Mouse (Mus musculus) heart, adult 8-10 months (tissue): Measurements from ENCODE around the gene C8a. TPM values are rescaled to one million over a fixed set of nuclear protein-coding genes. Genes with fewer than 3 reads are reported as not detected.

Experiments
- DNase-seq: peaks from one replicate; pipeline ENCODE4 v3.0.0; 2022; ENCODE audit warnings: low spot score
- total RNA-seq, 4 experiments: library from RNA; stranded (reverse); gene quantifications; 2 replicates each; pipeline ENCODE4 v1.2.4; 2022

Gene C8a
- total RNA-seq: not detected

DNA sequence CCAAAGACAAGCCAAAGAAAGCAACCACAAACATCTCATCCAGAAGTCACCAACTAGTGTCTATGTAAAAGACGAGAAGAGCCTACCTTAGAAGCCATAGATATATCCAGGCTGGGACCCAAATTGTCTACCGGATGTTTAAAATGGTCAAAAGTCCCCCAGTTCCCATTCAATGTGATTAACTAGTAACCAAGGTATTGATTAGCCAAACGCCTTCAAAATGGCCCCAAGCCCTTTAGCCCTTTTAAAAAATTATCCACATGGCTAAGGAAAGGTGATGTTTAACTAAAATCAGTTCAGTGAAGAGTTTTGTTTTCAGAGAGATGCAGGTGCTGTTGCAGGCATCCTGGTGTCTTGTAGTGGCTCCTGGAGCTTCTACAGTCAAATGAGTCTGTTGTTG is at the start of gene C8a:
Gene C8a, minus strand, starts transcription at position 76 of the 400 bp plus-strand sequence.
- DNase-seq: no peak

GRCm38 (mm10) chr4:104925383-104925782 is 49.2 kb upstream of the C8a start:
- no peak for DNase-seq

DNA sequence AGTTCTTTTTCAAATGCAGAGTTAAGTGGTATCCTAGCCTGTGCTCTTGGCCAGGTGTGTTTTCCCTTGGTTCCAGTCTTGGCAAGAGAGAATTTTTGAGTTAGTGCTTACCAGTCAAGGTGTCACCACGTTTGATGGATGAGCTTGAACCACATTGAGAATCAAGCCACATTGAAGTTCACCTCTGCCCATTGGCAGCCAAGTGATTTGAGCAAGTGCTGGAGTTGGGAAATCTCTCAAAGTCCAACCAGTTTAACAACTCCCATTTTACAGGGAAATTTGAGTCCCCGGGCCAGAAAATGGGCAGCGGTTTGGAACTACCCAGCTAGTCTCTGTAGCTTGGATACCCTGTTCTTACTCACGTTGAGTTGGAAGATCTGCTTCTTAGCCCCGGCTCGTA is 41.8 kb upstream of the C8a start:
- no peak for DNase-seq

- no peak for DNase-seq
Measured at GRCm38 (mm10) chr4:104914711-104915247, 38.6 kb upstream of the C8a start.

- DNase-seq: no peak
Measured at GRCm38 (mm10) chr4:104913291-104914129, 37.3 kb upstream of the C8a start, which contains the start of gene Fyb2. TSS of gene Fyb2 (plus strand) at chr4:104913456.

DNA sequence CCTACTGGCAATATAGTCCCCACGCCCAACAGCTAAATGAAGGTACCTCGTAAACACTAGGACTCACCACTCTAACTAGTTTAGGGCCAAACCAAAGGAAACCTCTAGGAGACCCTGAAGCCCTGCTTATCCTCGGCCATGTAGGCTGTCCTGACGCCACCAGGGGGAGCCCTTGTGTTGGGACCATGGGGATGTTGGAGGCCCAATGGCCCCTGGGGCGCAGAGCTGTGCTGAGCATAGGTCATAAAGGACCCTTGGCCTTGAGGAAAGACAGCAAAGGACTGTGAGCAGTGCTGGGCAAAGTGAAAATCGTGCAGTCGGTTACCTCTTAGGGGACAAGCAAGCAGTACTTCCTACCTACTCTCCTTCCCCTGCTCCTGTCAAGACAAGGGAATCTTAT is 35.5 kb upstream of the C8a start:
- DNase-seq: peak; percentile 31

DNA sequence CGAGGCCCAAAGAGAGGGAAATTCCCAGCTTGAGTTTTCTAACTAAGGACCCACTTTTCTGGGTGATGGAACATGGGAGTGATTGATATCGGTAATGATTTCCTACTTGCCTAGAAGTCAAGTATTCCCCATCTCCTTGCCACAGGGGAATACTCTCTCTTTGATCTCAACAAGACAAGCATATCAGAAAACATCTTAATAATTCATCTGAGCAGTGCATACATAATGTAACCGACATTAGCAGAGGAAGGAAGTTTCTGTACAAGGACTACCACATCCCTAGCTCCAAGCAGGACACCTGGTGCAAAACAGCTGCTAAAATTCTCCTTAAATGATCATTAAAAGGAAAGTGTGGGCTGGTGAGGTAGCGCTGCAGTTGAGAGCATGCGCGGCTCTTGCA is 28.9 kb upstream of the C8a start:
- DNase-seq: no peak

DNA sequence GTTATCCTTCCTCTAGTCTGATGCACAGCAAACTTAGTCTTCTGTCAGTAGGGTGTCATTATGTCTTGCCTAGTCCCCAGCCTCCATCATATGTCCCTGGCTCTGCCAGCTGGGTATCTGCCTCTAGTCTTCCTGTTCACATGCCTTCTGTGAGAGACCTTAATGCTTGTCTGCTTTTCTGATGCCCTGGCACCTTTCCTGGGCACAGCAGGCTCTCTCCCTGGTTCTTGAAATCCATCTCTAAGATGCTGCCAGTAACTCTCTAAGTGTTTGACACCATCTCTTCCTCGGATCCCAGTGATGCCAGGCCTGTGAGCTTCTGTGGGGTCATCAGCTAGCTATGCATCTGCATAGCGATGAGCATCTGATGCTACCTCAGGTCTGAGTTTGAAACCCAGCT is 26.6 kb upstream of the C8a start:
- no peak for DNase-seq

DNA sequence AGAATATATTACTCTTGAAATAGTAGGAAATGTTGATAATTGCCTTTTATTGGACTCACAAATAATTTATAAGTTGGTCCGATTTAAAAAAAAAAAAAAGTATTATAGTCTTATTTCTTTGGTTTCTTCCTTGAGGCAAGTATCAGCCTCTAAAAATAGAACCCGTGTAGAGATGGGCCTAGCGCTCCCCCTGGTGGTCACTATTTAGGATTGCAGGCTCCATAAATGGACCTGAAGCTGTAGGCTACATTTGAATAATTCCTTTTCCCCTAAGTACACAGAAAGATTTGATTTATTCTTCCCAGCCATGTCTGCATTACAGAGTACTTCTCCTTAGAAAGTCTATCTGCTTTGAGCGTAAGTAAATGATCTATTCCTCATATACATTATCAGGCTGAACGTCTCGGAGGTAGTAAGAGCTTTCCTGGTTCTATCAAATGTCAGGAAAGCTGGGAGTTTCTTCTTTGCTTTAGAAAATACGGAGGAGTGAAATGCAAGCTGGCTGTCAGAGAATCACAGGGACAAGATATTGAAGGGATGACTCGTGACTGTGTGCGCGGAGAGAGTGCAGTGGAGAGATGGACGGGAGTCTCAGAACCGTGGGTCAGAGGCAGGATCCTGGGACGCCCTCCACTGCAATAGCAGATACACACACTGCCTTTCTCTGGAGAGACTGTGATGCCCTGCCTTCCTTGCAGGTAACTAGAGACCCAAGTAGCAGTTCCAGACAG is 18.0 kb upstream of the C8a start:
- peak; percentile 10 for DNase-seq

- no peak for DNase-seq
Measured at GRCm38 (mm10) chr4:104893588-104893987, 17.4 kb upstream of the C8a start.

GRCm38 (mm10) chr4:104891708-104892107 is 15.5 kb upstream of the C8a start:
- DNase-seq: no peak

DNA sequence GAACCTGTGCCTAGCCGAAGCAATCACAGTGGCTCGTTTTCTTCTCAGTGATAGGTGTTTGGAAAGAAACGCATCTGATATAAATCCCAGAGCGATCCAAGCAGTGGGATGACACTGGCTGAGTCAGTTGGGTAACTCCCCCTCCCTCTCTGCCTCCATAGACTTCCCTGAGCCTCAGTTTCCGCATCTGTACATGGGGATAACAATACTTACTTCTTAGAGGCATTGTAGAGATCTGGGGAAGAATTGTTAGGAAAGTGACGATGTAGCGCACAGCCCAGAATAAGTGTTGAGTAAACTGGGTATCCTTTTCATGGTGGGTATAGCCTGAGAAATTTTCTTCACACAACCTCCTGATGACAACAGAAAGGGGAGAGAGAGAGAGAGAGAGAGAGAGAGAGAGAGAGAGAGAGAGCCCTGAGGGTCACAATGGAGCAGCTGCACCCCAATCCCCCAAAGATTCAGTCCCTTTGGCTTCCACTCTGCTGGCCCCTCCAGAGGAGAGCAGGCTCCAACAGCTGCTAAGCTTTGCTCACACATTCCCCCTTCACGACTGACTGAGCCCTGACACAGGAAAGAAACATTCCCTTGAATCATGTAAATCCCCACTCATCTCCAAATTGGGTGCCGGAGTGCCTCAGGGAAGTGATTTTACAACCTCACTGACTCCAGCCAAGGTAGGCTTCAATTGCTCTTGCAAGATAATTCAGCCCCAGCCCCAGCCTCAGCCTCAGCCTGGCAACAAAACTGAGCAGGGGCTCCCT is 12.5 kb upstream of the C8a start:
- DNase-seq: no peak

- no peak for DNase-seq
Measured at GRCm38 (mm10) chr4:104887486-104887885, 11.3 kb upstream of the C8a start.

DNA sequence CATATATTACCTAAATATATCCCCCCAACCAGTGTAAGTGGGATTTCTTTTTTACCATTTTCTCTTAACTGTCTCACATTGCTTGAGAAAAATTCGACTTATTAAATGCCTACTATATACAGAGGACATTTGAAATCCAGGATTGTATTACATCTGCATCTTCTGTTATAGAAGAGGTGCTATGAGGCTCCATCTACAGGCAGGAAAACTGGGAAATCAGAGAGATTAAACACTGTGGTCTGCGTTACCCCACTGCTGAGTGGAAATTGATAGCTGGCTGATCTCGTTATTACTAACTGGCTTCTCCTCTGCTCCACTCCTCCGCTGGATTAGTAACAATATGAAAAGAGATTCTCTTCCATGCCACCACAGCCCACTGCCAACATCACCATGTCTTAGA is 366 bp downstream of the C8a start:
- no peak for DNase-seq

DNA sequence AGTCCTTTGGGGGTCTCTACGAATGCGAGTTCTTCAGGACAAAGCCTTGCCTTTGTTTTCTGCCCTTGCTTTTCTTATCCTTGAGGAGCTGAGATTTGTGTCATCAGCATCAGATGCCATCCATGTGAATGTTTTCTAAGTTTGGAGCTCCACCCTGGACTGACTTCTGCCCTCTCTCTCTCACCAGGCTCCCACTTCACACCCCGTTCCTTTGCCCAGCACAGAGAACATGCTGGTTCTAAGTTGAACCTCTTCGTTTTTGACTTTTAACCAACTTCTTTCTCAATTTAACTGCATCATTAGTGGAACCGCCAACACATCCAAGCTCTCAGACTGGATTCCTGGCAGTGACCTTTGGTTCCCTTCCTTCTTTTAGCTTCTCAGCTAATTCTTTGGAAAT is 6.0 kb downstream of the C8a start:
- no peak for DNase-seq

DNA sequence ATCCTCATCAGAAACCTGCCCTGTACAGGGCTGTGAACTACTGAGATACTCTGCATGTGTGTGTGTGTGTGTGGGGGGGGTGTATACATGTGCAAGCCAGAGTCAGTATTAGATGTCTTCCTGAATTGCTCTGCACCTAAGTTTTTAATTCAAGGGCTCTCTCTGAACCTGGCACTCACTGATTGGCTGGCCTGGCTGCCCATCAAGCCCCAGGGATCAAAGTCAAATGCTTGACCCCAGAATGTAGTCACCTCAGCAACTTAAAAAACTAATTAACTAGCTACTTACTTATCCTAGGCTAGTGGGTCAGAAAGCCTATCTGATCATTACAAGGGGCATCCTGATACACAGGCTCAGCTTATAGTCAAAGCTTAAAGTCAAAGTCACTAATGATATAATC is 6.6 kb downstream of the C8a start:
- no peak for DNase-seq

DNA sequence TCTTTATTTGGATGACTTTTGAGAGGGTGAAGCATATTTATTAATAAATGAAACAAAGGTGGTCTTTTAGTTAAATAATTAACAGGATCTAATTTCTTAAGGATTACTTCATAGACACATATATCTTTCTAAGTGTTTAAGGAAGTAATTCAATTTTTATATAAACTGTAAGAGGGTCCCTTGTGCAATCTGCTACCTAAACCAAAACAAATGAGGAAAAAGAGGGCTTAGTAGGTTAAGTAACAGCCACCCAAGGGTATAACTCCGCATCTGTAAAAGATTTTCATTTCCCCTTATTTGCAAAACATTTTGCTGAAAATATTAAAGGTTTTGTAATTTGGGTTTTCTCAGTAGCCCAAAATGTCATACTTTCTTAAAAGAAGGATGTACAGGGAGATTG is 11.8 kb downstream of the C8a start:
- DNase-seq: no peak

GRCm38 (mm10) chr4:104861241-104861640 is 15.0 kb downstream of the C8a start:
- DNase-seq: no peak

GRCm38 (mm10) chr4:104857823-104858222 is 18.4 kb downstream of the C8a start:
- DNase-seq: no peak

GRCm38 (mm10) chr4:104857029-104857428 is 19.2 kb downstream of the C8a start, which contains the start of gene Gm17662:
TSS of gene Gm17662 (plus strand) at chr4:104857329.
- DNase-seq: no peak

DNA sequence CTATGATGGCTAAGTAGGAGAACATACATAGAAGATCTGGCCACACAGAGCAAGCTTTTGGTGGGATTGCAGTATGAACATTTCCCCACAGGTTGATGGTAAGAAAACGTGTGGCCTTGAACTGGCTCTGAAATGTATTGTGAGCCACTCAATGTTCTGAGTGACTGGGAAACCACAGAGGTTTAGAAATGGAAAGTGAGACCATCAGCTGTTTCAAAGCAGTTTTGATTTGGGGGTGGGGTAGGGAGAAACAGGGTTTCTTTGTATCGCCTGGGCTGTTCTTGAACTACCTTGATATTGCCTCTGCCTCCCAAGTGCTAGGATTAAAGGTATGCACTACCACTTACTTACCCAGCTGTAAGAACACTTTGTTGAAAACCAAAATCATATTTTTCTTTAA is 21.0 kb downstream of the C8a start:
- DNase-seq: no peak

DNA sequence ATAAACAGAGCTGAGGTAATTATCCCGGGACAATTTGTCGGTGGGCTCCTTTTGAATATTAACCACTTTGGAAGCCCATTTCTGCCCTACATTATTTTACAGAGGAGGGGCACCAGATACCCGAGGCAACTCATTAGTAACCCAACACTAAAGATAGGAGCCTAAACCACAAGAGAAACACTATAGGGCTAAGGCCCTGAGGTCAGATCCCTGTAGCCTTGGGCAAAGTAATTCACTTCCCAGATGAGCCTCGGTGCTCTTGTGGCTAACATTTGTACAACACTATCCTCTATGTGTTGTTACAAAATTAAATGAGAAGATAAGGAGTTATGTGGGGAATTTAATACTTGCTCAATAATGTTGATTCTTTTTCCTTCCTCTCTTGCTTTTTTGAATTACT is 32.7 kb downstream of the C8a start:
- no peak for DNase-seq
